Mouse (Mus musculus) cerebellum, postnatal 10 days (tissue): ENCODE measurements at regions not wholly inside any gene's neighbourhood (a gene's known extent, or its start where the extent isn't known, plus 50 kb on each side); places are given as distances from the start of the nearest gene placed in this dataset.
A peak's percentile ranks its signal among the peaks of the same experiment; 100 is the strongest.
"Not testable (repeated sequence)": the region's sequence is repeated elsewhere in the genome, so short reads cannot be mapped to it uniquely, and the experiment has no call there.

Experiments
- DNase-seq, 2 experiments: peaks; one replicate each; pipeline ENCODE4 v3.0.0; 2021; ENCODE audit warnings: mixed read lengths in 2 of 2

DNA sequence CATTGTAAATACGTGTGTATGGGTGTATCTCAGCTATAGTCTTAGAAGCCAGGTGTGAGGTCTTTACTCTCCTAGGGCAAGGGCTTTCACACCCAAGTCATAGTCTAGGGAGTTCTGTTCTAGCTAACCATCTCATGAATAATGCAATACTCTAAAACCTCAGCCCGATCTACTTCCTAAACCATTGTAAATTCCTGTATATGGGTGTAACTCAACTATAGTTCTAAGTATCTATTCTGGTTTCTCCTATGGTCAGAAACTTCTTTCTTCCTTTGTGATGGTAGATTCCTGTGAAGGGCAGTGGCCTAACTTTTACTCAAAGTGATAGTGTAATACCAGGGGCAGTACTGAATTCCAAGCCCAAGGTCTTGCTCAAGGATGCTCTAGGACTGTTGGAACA, 58.7 kb upstream of the Srd5a3 start:
- not testable (repeated sequence) for DNase-seq

GRCm38 (mm10) chr5:76080429-76080828, 59.6 kb upstream of the Srd5a3 start:
- no peak for DNase-seq

DNA sequence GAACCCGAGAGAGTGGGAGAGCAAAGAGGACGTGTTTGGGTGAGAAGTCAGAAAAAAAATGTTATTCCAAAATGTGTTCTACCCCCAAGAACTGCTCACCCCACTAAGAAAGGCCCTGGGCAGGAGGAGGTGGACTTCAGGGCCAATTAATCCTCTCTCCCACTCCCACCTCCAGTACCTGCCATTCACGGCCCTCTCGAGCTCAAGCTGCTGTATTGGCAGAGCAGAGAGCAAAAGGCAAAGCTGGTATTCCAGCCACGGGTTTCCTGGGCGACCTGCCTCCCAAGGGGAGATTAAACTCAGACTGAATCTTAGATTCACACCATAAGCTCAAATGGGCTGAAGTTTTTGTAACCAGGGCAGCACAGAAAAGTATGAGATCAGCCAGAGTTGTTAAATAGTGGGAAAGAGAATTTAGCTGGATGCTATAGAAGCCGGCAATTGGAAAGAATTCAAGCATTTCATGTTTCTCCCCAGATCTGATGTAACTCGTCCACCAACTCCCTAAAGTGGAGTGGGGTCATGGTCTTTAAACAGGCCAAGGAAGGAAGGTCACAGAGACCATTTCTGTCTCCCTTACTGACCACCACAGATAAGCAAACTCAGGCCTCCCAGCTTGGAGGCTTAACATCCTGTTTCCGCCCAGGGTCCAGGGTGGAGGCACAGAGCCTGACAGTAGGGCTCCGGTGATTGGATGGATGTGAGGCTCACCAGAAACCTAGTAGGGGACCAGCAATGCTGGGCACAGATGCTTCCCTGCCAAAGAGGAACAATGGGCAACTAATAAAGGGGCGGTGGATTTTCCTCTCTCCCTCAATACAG, 60.7 kb upstream of the Srd5a3 start:
- DNase-seq = no peak

- DNase-seq = no peak
Observed at GRCm38 (mm10) chr5:76078485-76078884, 61.6 kb upstream of the Srd5a3 start.

DNA sequence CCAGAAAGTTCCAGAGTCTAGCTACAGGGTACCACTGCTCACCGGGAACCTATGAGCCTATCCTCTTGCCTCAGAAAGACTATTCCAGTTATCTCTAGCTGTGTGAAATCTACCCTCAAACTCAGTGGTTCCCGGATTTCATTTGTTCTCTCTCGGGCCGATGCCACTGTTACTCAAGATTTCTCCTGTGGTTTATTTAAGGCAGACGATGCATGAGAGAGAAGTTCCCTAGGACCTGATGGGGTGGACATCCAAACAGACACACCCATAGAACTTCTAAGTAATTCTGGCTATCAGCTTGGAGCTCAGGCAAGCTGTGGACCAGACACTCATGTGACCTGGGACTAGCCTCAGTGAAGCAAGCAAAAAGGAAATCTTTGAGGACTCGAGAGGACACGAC, 63.8 kb upstream of the Srd5a3 start:
- no peak for DNase-seq

DNA sequence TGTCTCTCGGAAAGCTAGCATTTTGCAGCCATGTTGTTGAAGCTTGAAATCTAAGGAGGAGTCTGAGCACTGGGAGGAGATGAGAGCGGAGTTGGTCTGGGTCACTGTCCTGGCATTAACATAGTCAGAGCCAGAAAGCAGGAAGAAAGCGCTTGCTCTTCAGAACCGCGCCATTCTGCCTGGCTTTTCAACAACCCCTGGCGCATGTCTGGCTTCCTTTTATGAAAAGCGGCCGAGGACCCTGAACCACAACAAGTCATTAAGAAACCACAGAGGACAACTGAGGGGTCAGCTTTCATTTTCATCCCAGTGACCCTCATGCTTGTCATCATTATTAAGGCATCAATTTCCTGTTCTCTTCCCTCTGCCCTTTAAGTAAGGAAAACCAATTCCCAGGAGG, 64.7 kb upstream of the Srd5a3 start:
- DNase-seq = peak; percentile 13 to 18

GRCm38 (mm10) chr5:76067881-76068280, 72.2 kb upstream of the Srd5a3 start:
- DNase-seq = no peak

- DNase-seq = no peak
Observed at GRCm38 (mm10) chr5:76067231-76067630, 72.8 kb upstream of the Srd5a3 start.

DNA sequence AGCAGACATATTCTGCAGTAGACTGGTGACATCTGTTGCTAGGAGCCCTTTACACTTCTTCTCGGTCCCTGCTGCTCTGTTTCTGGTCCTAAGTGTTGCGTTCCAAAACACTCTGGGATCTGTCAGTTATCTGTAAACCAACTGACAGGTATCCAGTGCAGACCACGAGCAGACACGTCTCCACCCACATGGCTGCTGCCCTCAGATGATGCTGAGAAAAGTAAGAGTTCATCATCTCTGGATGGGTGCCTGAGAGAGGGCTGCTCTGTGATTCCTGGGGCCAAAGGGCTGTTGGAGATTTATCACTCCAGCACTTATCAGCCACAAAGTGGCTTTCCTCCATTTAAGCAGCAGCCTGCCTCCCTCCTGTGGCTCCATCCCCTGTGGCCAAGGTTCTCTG, 74.3 kb upstream of the Srd5a3 start:
- no peak for DNase-seq

GRCm38 (mm10) chr5:76065227-76065626, 74.8 kb upstream of the Srd5a3 start:
- DNase-seq = no peak

DNA sequence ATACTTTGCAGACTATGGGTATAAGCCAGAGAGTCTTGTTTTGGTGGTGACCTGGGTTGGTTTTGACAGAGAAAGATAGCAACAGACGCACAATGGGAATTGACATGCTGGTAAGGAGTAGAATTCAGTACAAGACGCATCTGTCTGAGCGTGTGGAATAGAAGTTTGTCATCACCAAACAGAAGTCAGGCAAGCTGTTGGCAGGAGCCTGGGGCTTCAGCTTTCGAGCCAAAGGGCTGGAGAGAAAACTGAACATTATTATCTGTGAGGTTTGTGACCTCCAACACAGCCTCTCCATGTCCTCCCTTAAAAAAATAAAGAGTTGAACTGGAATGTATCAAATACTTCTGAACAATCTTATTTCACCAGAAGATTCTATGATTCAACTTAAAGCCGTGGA, 75.4 kb upstream of the Srd5a3 start:
- DNase-seq = no peak

- DNase-seq = no peak
Observed at GRCm38 (mm10) chr5:76063473-76063872, 76.6 kb upstream of the Srd5a3 start.

DNA sequence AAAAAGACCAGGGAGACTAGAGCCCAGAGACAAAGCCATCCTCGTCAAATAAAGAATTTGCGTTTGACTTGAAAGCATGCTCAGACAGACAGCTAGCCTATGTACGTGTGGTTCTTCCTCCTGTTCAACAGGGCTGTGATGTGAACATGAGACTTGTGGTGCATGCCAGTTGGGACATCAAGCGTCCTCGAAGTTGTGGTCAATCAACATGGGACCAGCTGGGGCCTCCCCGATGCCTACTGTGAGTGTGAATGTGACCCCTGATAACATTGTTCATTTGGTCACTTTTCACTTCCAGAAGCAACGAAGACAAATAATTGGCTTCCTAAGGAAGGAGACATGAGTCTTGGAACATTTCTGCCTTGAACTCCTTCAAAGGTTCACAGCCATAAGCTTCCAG, 79.8 kb upstream of the Kdr start:
- no peak for DNase-seq

DNA sequence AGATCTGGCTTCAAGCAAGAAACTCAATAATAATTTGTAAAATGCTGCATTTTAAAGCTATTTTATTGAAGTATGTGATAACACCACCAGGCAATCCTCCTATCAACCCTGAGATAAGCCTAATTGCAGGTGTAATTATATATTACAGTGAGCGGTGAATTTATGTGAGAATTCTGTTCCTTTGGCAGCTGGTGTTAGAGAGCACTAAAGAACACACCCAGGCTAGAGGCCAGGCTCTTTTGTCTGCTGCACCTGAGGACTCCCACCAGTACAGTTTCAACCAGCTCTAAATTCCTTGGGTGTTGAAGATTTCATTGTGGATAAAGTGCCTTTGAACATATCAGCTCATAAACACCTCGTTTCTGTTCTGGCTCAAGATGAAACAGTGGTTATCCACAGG, 77.6 kb upstream of the Kdr start:
- no peak for DNase-seq

- no peak for DNase-seq
Observed at GRCm38 (mm10) chr5:76052782-76053181, 74.5 kb upstream of the Kdr start.

DNA sequence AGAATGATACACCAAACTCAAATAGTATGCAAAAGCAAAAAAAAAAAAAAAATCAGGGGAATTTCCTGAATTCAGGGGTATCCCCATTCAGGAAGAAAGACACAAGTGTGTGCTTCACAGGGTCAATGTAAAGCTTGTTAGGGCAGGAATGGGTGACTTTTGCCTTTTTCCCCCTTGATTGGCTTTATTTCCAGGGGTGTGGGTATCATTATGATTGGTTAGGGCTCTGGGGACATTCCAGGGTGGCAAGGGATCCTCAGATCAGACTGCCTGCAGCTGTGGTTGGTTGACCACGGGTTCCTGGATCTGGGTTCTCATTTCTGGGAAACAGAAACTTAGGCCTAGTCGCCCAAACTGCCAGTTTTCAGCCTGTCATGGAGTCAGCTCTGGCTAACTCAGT, 73.4 kb upstream of the Kdr start:
- DNase-seq = no peak

DNA sequence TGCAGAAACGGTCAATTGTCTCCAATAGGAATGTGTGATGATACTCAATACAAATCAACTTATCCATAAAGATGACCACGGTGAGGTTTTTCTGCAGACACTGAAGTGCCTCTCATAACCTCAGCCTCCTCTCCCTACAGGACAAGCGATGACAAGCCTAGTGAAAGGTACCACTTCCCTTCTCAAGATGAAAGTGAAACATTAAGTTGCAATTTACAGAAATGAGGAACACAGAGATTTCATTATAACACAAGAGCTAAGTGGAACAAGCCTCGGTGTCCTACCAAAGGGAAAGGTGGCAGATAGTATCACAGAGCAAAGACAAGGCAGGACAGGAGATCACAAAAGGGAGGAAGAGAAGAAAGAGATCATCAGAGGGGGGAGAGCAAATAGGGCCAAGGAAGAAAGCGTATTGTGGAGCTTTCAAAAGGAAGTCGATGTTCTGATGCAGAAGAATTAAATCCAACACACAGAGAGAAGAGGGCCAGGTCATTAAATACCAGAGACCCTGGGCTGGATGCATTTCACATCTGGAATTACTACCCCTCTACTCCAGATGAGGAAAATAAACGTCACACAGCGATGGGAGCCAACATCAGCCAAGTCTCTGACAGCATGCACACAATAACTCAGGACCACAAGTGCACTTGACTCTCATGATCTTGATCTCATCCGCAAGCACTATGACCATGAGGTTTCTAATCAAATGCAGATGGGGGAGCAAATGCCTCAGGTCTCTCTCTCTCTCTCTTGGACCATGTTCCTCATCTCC, 70.0 kb upstream of the Kdr start:
- no peak for DNase-seq

DNA sequence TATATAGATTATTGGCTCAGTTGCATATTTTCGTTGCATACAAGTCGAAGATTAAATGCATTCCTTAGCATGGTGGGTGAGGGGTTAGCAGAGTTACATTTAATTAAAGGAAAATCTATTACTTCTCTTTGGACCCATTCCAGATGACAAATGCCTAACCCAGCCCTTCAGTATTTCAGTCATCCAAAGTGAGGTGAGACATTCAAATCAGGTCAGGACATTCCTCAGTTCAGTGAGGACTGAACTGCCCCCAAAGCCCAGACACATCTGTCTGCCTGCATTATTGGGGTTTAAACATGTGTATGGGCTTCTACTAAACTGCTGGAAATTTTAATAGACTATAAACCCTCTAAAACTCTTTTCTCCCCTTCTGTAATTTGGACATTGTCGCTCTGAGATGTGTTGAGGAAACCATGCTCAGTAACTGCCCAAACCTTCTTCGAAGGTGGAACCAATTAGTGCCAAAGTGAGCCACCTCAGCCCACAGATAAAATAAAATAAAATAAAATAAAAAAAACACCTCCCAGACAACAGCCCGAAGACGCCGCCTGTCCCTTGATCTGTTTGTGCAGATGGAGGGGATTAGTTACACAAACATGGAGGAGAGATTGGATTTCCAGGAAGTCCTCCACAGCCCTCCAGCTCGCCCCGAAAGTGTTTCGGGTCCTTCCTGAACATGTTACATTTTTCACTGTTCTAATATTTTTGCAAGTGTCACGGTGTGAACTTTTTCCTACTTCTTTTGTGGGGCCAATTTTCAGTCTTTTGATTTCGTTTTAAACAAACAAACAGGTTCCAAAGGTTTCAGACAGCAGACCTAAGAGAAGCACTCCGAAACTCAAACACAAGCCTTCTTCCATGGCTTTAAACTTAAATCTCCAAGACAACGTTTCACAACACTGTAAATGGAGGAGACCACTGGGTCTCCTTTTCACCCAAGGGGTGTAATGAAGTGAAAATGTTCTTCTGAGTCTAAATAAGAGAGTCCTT, 65.6 kb upstream of the Kdr start:
- DNase-seq = no peak

GRCm38 (mm10) chr5:76040454-76041203, 62.4 kb upstream of the Kdr start:
- peak; percentile 28 to 34 for DNase-seq

DNA sequence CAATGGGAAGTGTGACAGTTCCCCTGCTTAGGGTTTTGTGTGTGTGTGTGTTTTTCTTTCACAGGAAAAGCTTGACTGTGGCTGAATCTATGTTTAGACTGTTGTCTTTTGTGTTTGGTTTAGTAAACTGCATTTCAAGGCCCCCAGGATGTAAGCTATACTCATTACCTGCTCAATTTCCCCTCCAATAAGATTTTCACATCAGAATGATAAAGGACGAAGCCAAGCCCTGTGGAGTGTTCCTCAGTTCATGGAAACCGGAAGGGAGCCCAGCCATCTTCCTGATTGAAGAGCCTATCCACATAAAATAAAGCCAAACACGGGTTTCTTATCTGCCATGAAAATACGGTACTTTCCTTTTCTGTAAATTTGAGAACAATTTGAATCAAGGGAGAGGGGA, 50.5 kb upstream of the Kdr start:
- DNase-seq = no peak
